Mouse (Mus musculus): ENCODE data around the gene Tgfbr2.
"Not testable (repeated sequence)": the region's sequence is repeated elsewhere in the genome, so short reads cannot be mapped to it uniquely, and the experiment has no call there.

Gene Tgfbr2

DNA sequence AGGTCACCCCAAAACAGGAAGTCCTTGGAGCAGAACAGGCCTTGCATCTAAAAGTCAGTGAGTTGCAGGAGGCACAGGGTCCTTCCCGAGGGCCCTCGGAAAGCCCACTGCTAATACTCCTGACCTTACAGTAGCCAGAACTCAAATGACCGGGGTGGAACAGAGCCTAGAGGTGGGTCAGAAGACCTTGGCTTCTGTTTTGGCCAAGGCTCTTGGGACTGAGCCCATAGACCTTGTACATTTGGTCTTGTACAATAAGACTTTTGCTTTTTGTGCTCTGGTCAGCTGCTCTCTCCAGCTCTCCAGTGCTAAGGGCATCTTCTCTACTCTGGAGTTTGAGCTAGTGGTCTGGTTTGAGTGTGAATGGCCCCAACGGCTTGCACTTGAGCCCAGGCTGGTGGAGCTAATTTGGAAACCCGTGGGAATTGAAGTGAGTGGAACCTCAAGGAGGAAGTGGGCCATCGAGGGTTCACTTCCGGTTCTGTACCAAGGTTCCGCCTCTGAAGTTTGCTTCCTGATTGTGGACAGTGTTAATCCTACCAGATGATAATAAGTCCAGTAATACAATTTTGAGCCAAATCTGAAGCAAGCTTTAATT lies 91.3 kb downstream of the Tgfbr2 start:
- Histone ChIP-seq H3K4me3 (replicated peaks; ENCODE audit: low read length) (no peak overlapping the region), H3K27me3 (ENCODE audit: insufficient read depth, low read length) (no peaks in the 10 kb centered on the region), H3K4me1 (replicated peaks; ENCODE audit: low read depth, low read length) (peaks cover 11% of the 10 kb centered on the region; the same call in 1 of the 2 replicates), H3K9me3 (ENCODE audit: low read length) (no peaks in the 10 kb centered on the region), H3K36me3 (ENCODE audit: insufficient read depth, low read length) (no peaks in the 10 kb centered on the region)
- TF ChIP-seq CTCF (conservative IDR thresholded peaks at IDR 0.05; ENCODE audit: low read length) (no peak), POU5F1 (IDR thresholded peaks at IDR 0.05; ENCODE audit: borderline replicate concordance, low read length) (no peak), NANOG (IDR thresholded peaks at IDR 0.05; ENCODE audit: borderline replicate concordance, low read length) (no peak)

DNA sequence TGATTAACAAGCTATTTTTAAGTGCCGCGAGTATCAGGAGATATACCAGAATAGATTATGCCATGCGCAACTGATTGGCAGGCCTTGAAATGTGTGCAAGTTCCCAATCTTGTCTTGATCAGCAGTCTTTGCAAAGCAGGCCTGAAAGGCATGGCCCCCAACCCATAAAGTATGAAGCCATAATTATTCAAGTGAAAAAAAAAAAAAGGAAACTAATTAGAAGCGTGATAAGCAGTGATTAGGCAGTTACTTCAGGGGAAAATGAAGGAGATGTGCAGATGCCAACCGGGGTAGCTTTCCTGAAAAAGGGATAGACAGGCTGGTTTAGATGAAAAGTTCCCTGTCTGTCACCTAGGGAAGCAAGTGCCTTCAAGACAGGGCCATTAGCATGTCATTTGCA lies 91.9 kb downstream of the Tgfbr2 start:
- no peak overlapping the region for H3K4me3 ChIP-seq (replicated peaks; ENCODE audit: low read length)
- H3K27me3 ChIP-seq (ENCODE audit: insufficient read depth, low read length), result no peaks in the 10 kb centered on the region
- TF ChIP-seq POU5F1 (IDR thresholded peaks at IDR 0.05; ENCODE audit: borderline replicate concordance, low read length) (no peak), CTCF (conservative IDR thresholded peaks at IDR 0.05; ENCODE audit: low read length) (no peak)
- H3K4me1 ChIP-seq (replicated peaks; ENCODE audit: low read depth, low read length), result peaks cover 11% of the 10 kb centered on the region; the same call in 1 of the 2 replicates
- no peaks in the 10 kb centered on the region for H3K9me3 ChIP-seq (ENCODE audit: low read length)
- H3K36me3 ChIP-seq (ENCODE audit: insufficient read depth, low read length), result no peaks in the 10 kb centered on the region

DNA sequence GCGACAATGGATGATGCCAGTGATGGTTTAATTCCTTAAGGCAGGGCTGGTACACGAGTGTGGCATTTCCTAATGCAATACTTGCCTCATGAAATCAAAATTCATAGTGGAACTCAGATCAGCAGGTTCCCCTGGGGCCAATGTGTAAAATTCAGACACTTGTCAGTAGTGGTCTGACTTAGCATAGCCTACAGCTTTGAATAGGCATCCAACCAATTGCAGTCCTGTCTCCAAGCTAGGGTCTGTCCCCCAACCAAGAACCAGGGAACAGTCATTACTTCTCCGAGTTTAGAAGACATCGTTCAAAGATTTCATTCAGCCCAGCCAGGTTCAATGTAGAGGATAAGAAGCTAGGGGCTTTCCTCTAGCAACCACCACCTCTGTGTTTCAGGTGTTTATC lies 93.4 kb downstream of the Tgfbr2 start:
- no peaks in the 10 kb centered on the region for H3K36me3 ChIP-seq (ENCODE audit: insufficient read depth, low read length)
- peaks cover 11% of the 10 kb centered on the region; the same call in 1 of the 2 replicates for H3K4me1 ChIP-seq (replicated peaks; ENCODE audit: low read depth, low read length)
- H3K9me3 ChIP-seq (ENCODE audit: low read length), result no peaks in the 10 kb centered on the region
- no peak overlapping the region for H3K4me3 ChIP-seq (replicated peaks; ENCODE audit: low read length)
- TF ChIP-seq NANOG (IDR thresholded peaks at IDR 0.05; ENCODE audit: borderline replicate concordance, low read length), result no peak
- TF ChIP-seq CTCF (conservative IDR thresholded peaks at IDR 0.05; ENCODE audit: low read length), result no peak
- TF ChIP-seq POU5F1 (IDR thresholded peaks at IDR 0.05; ENCODE audit: borderline replicate concordance, low read length), result no peak
- H3K27me3 ChIP-seq (ENCODE audit: insufficient read depth, low read length), result no peaks in the 10 kb centered on the region

DNA sequence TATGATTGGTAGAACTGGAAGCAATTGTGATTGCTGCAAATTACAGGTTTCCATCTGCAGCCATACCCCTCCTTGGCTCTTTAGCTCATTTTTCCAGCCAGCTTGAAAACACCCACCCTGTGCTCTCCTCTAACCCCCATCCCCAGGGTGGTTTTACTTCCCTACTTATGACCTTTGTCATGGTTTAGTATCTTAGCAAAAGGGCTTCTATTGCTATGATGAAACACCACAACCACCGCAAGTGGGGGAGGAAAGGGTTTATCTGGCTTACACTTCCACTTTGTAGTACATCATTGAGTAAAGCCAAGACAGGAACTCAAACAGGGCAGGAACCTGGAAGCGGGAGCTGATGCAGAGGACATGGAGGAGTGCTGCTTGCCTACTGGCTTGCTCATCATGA lies 97.7 kb downstream of the Tgfbr2 start:
- H3K4me3 ChIP-seq (replicated peaks; ENCODE audit: low read length), result no peak overlapping the region
- TF ChIP-seq CTCF (conservative IDR thresholded peaks at IDR 0.05; ENCODE audit: low read length), result no peak
- TF ChIP-seq NANOG (IDR thresholded peaks at IDR 0.05; ENCODE audit: borderline replicate concordance, low read length), result no peak
- TF ChIP-seq POU5F1 (IDR thresholded peaks at IDR 0.05; ENCODE audit: borderline replicate concordance, low read length), result no peak
- H3K9me3 ChIP-seq (ENCODE audit: low read length), result no peaks in the 10 kb centered on the region
- no peaks in the 10 kb centered on the region for H3K4me1 ChIP-seq (replicated peaks; ENCODE audit: low read depth, low read length)
- H3K36me3 ChIP-seq (ENCODE audit: insufficient read depth, low read length), result no peaks in the 10 kb centered on the region
- no peaks in the 10 kb centered on the region for H3K27me3 ChIP-seq (ENCODE audit: insufficient read depth, low read length)

DNA sequence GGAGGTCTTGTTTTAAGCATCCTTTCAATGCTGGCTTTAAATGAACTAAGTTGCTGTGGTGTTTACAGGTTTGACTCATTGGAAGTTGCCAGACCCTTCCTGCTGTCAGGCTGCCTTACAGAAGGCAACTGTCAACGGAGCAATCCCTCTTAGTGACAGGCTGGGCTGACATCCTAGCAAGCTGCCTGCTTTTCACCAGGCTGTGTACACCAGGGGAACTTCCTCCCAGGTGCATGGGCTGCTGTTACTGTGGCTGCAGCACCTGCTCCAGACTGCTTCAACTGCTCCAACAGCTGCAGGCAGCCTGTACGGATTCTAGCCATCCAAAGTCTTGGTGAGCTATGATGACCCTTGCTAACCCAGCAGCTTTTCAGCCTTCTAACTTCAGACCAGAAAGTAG lies 98.2 kb downstream of the Tgfbr2 start:
- no peaks in the 10 kb centered on the region for H3K4me1 ChIP-seq (replicated peaks; ENCODE audit: low read depth, low read length)
- H3K4me3 ChIP-seq (replicated peaks; ENCODE audit: low read length), result no peak overlapping the region
- H3K27me3 ChIP-seq (ENCODE audit: insufficient read depth, low read length), result peaks cover 3% of the 10 kb centered on the region; the same call in 1 of the 2 replicates
- H3K36me3 ChIP-seq (ENCODE audit: insufficient read depth, low read length), result no peaks in the 10 kb centered on the region
- no peaks in the 10 kb centered on the region for H3K9me3 ChIP-seq (ENCODE audit: low read length)
- TF ChIP-seq POU5F1 (IDR thresholded peaks at IDR 0.05; ENCODE audit: borderline replicate concordance, low read length), result no peak

DNA sequence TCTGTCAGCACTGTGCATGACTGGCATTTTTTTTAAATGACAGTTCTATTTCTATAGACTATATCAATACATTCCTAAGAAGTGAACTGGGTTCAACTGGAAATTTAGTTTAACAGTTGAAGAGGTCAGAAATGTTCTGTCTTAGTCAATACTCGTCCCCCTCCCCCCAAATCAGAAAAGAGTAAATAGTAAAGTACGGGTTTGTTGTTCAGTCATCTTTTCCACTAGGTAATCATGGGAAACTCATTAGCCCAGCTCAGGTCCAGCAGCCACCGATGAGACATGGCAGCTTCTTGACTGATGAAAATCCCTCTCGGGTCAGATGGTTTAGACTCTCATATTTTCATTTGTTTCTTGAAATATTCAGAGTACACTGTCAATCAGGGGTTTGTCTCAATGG lies 99.0 kb downstream of the Tgfbr2 start:
- Histone ChIP-seq H3K4me1 (replicated peaks; ENCODE audit: low read depth, low read length) (no peaks in the 10 kb centered on the region), H3K9me3 (ENCODE audit: low read length) (no peaks in the 10 kb centered on the region), H3K27me3 (ENCODE audit: insufficient read depth, low read length) (peaks cover 5% of the 10 kb centered on the region; the same call in 1 of the 2 replicates), H3K4me3 (replicated peaks; ENCODE audit: low read length) (no peak overlapping the region), H3K36me3 (ENCODE audit: insufficient read depth, low read length) (no peaks in the 10 kb centered on the region)
- TF ChIP-seq POU5F1 (IDR thresholded peaks at IDR 0.05; ENCODE audit: borderline replicate concordance, low read length), result no peak
- no peak for TF ChIP-seq NANOG (IDR thresholded peaks at IDR 0.05; ENCODE audit: borderline replicate concordance, low read length)
- no peak for TF ChIP-seq CTCF (conservative IDR thresholded peaks at IDR 0.05; ENCODE audit: low read length)

DNA sequence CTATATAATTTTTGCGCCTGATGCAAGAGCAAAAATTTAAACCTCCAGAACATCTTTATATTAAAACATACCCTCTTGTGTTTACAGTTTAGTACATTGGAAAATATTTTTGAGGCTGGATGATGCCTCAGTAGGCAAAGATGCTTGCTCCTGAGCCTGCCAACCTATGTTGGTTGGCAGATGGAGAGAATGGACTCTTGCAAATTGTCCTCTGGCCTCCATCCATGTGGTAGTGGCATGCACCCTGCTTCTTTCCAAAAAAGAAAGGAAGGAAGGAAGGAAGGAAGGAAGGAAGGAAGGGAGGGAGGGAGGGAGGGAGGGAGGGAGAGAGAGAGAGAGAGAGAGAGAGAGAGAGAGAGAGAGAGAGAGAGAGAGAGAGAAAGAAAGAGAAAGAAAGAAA lies 103.6 kb downstream of the Tgfbr2 start:
- H3K36me3 ChIP-seq (ENCODE audit: insufficient read depth, low read length); H3K4me3 ChIP-seq (replicated peaks; ENCODE audit: low read length); H3K9me3 ChIP-seq (ENCODE audit: low read length); H3K4me1 ChIP-seq (replicated peaks; ENCODE audit: low read depth, low read length): not testable (repeated sequence)
- H3K27me3 ChIP-seq (ENCODE audit: insufficient read depth, low read length), result peaks cover 13% of the 10 kb centered on the region; the same call in 1 of the 2 replicates

DNA sequence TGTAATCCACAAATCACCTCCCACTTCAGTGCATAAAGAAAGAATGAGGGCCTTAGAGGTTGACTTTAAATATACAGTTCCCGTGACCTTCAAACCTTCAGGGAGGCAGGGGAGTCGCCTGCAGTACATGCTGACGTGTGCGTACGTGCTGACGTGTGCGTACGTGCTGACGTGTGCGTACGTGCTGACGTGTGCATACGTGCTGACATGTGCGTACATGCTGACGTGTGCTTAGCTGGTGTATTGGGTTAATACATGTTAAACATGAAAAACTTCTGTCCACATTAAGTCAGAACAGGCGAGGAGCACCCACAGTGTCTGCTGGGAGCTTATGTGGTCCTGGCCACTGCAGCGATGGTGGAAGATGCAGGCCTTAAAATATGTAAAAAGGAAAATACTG lies 110.4 kb downstream of the Tgfbr2 start:
- H3K36me3 ChIP-seq (ENCODE audit: insufficient read depth, low read length), result no peaks in the 10 kb centered on the region
- H3K9me3 ChIP-seq (ENCODE audit: low read length), result no peaks in the 10 kb centered on the region
- H3K4me3 ChIP-seq (replicated peaks; ENCODE audit: low read length), result no peak overlapping the region
- no peaks in the 10 kb centered on the region for H3K4me1 ChIP-seq (replicated peaks; ENCODE audit: low read depth, low read length)
- H3K27me3 ChIP-seq (ENCODE audit: insufficient read depth, low read length), result peaks cover 4% of the 10 kb centered on the region; the same call in 1 of the 2 replicates
- no peak for TF ChIP-seq POU5F1 (IDR thresholded peaks at IDR 0.05; ENCODE audit: borderline replicate concordance, low read length)
- no peak for TF ChIP-seq NANOG (IDR thresholded peaks at IDR 0.05; ENCODE audit: borderline replicate concordance, low read length)
- TF ChIP-seq CTCF (conservative IDR thresholded peaks at IDR 0.05; ENCODE audit: low read length), result no peak

DNA sequence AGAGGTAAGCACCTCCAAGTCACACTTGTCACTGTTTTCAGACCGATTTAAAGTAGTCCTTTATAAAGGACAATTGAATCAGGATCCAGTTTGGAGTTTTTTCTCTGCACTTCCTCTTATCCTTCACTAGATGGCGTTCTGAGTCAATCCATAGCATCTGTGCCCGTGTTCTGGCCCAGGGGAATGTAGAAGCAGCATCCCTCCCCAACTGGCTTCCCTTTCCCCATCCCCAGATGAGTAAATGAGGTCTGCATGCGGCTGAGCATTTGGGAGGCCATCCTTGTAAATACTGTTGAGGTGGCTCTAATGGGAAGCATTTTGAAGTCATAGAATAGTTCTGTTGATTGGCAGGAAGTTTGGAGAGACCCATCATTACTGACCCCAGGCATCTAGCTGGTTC lies 114.5 kb downstream of the Tgfbr2 start:
- no peaks in the 10 kb centered on the region for H3K36me3 ChIP-seq (ENCODE audit: insufficient read depth, low read length)
- no peak overlapping the region for H3K4me3 ChIP-seq (replicated peaks; ENCODE audit: low read length)
- peaks cover 8% of the 10 kb centered on the region for H3K9me3 ChIP-seq (ENCODE audit: low read length)
- H3K27me3 ChIP-seq (ENCODE audit: insufficient read depth, low read length), result no peaks in the 10 kb centered on the region
- H3K4me1 ChIP-seq (replicated peaks; ENCODE audit: low read depth, low read length), result no peaks in the 10 kb centered on the region
- TF ChIP-seq POU5F1 (IDR thresholded peaks at IDR 0.05; ENCODE audit: borderline replicate concordance, low read length) (no peak), CTCF (conservative IDR thresholded peaks at IDR 0.05; ENCODE audit: low read length) (peak; percentile 77)
